Mouse (Mus musculus) lung, postnatal 0 days (tissue): Measurements from ENCODE around the gene Gm45021. TPM values are rescaled to one million over a fixed set of nuclear protein-coding genes. Genes with fewer than 3 reads are reported as not detected.

Experiments
- ATAC-seq: fragments of 200-750 bp; cut with Nextera tagmentation; 2 replicates; pipeline ENCODE4 v1.8.0; 2017; ENCODE audit warnings: moderate library complexity
- DNase-seq: peaks from one replicate; pipeline ENCODE4 v3.0.0-alpha.2; 2016; ENCODE audit warnings: low spot score
- H3K27ac ChIP-seq: fragments of 300-500 bp; sonication (generic); 2 replicates; pipeline ENCODE4 v1.5.1; 2014; ENCODE audit warnings: antibody characterized with exemption, mild to moderate bottlenecking, low read length, mixed read lengths
- H3K27me3 ChIP-seq: fragments of 300-500 bp; sonication (generic); replicated peaks from 2 replicates; pipeline ENCODE4 v1.6.1; 2014; ENCODE audit warnings: low read length, mixed read lengths; ENCODE audit not compliant: insufficient read depth
- H3K36me3 ChIP-seq: fragments of 300-500 bp; sonication (generic); 2 replicates; pipeline ENCODE4 v1.6.1; 2014; ENCODE audit warnings: low read length, mixed read lengths; ENCODE audit not compliant: insufficient read depth
- H3K4me1 ChIP-seq: fragments of 300-500 bp; sonication (generic); 2 replicates; pipeline ENCODE4 v1.6.1; 2014; ENCODE audit warnings: antibody characterized with exemption, low read depth, low read length, mixed read lengths; ENCODE audit not compliant: insufficient read depth
- H3K4me2 ChIP-seq: fragments of 300-500 bp; sonication (generic); replicated peaks from 2 replicates; pipeline ENCODE4 v1.6.1; 2014; ENCODE audit warnings: low read depth, mild to moderate bottlenecking, low read length, moderate library complexity, mixed read lengths
- H3K4me3 ChIP-seq: fragments of 300-500 bp; sonication (generic); 2 replicates; pipeline ENCODE4 v1.5.1; 2014; ENCODE audit warnings: low read depth, low read length
- H3K9ac ChIP-seq: fragments of 300-500 bp; sonication (generic); replicated peaks from 2 replicates; pipeline ENCODE4 v1.6.1; 2014; ENCODE audit warnings: low read depth, mild to moderate bottlenecking
- H3K9me3 ChIP-seq: fragments of 300-500 bp; sonication (generic); 2 replicates; pipeline ENCODE4 v1.6.1; 2016; ENCODE audit warnings: low read length, mixed read lengths
- CTCF ChIP-seq: IDR thresholded peaks from 2 replicates; pipeline ENCODE4 v1.5.1; 2016; ENCODE audit warnings: antibody characterized with exemption, mild to moderate bottlenecking
- EP300 ChIP-seq: IDR thresholded peaks from 2 replicates; pipeline ENCODE4 v1.6.1; 2016; ENCODE audit warnings: antibody characterized with exemption, mild to moderate bottlenecking, control low read depth
- WGBS: fragments of 180-500 bp; shearing (Covaris S2); extraction: QIAGEN DNeasy Blood & Tissue Kit; methylation state at CpG from one replicate; pipeline ENCODE4 v1.1.7; 2014; 5-methylcytosine and 5-hydroxymethylcytosine counted together
- polyA plus RNA-seq: library from polyadenylated mRNA; unstranded; fragments of >200 nt; fragmentation: Nextera tagmentation; extraction: Ambion mirVana; gene quantifications from 2 replicates; pipeline ENCODE4 v1.2.1, GENCODE M21; 2015

Gm45021 gene
- polyA plus RNA-seq, 1 experiment from 2014 or later: not detected

- peak within 1 kb of the TSS; percentile 32; the same call in 1 of the 2 replicates for H3K9ac ChIP-seq
- H3K4me1 ChIP-seq: no peaks in the 10 kb centered on the region
- peak; percentile 87 for ATAC-seq
- no peaks in the 10 kb centered on the region for H3K9me3 ChIP-seq
- H3K27ac ChIP-seq: 0 out of 2 replicates have a peak within 1 kb of the TSS, but pooled peaks have one; percentile 11
- DNase-seq: peak; percentile 73
- TF ChIP-seq CTCF (peak; percentile 76), EP300 (no peak)
- no peaks in the 10 kb centered on the region for H3K27me3 ChIP-seq
- no peaks in the 10 kb centered on the region for H3K36me3 ChIP-seq
- 15% methylated on average over 3 of the region's 3 CpGs for WGBS
- H3K4me2 ChIP-seq: peak within 1 kb of the TSS; percentile 22; the same call in 1 of the 2 replicates
- peak within 1 kb of the TSS; percentile 8; the same call in 1 of the 2 replicates for H3K4me3 ChIP-seq
Measured at GRCm38 (mm10) chr6:48646995-48647394, 57.6 kb downstream of the Gm45021 start, which contains the start of gene Gimap8. Gimap8 (plus strand) TSS chr6:48647234.

GRCm38 (mm10) chr6:48647611-48648010, 58.2 kb downstream of the Gm45021 start:
- Histone ChIP-seq H3K27ac (0 out of 2 replicates have a peak overlapping the region, but pooled peaks have one; percentile 11), H3K4me1 (no peaks in the 10 kb centered on the region), H3K4me2 (peak overlapping the region; percentile 22; the same call in 1 of the 2 replicates), H3K9ac (no peak overlapping the region), H3K9me3 (no peaks in the 10 kb centered on the region), H3K4me3 (peak overlapping the region; percentile 8; the same call in 1 of the 2 replicates), H3K36me3 (no peaks in the 10 kb centered on the region), H3K27me3 (no peaks in the 10 kb centered on the region)
- DNase-seq (peak; percentile 15), ATAC-seq (peak; percentile 48)
- no peak for TF ChIP-seq CTCF
- no peak for TF ChIP-seq EP300
- 65% methylated on average over 2 of the region's 2 CpGs for WGBS

GRCm38 (mm10) chr6:48648779-48649178, 59.4 kb downstream of the Gm45021 start:
- Histone ChIP-seq H3K27me3 (no peaks in the 10 kb centered on the region), H3K9me3 (no peaks in the 10 kb centered on the region), H3K27ac (no peak overlapping the region), H3K4me1 (no peaks in the 10 kb centered on the region), H3K4me3 (no peak overlapping the region), H3K4me2 (no peak overlapping the region), H3K36me3 (no peaks in the 10 kb centered on the region), H3K9ac (no peak overlapping the region)
- DNase-seq (no peak), ATAC-seq (no peak)
- TF ChIP-seq CTCF (no peak), EP300 (no peak)
- WGBS: 88% methylated on average over 4 of the region's 4 CpGs

GRCm38 (mm10) chr6:48650041-48650440, 60.6 kb downstream of the Gm45021 start:
- Histone ChIP-seq H3K4me1 (no peaks in the 10 kb centered on the region), H3K36me3 (no peaks in the 10 kb centered on the region), H3K27me3 (no peaks in the 10 kb centered on the region), H3K9me3 (no peaks in the 10 kb centered on the region), H3K27ac (no peak overlapping the region), H3K4me2 (no peak overlapping the region), H3K4me3 (no peak overlapping the region), H3K9ac (no peak overlapping the region)
- TF ChIP-seq CTCF: no peak
- no peak for TF ChIP-seq EP300
- 86% methylated on average over 9 of the region's 9 CpGs for WGBS
- ATAC-seq (no peak), DNase-seq (no peak)

GRCm38 (mm10) chr6:48658721-48659120, 69.3 kb downstream of the Gm45021 start:
- Histone ChIP-seq H3K9me3 (no peaks in the 10 kb centered on the region), H3K9ac (no peak overlapping the region), H3K4me2 (no peak overlapping the region), H3K27me3 (no peaks in the 10 kb centered on the region), H3K27ac (no peak overlapping the region), H3K36me3 (no peaks in the 10 kb centered on the region), H3K4me3 (no peak overlapping the region), H3K4me1 (no peaks in the 10 kb centered on the region)
- TF ChIP-seq EP300 (no peak), CTCF (no peak)
- ATAC-seq (no peak), DNase-seq (no peak)
- WGBS: 54% methylated on average over 5 of the region's 5 CpGs

Other genes with a start within 250 kb of the Gm45021 start
- 7.6 and 8.4 TPM in 2 replicates for gene Krba1, start 194.0 kb upstream of the Gm45021 start, polyA plus RNA-seq
- 31.5 and 34.6 TPM in 2 replicates for gene Zfp467, start 143.8 kb upstream of the Gm45021 start, polyA plus RNA-seq
- 0.31 and 0.64 TPM in 2 replicates for gene Sspo, start 141.4 kb upstream of the Gm45021 start, polyA plus RNA-seq
- 8.4 and 9.1 TPM in 2 replicates for gene Atp6v0e2, start 52.0 kb upstream of the Gm45021 start, polyA plus RNA-seq
- 4.2 and 4.7 TPM in 2 replicates for gene Lrrc61, start 34.8 kb upstream of the Gm45021 start, polyA plus RNA-seq
- 301 and 319 TPM in 2 replicates for gene Rarres2, start 16.8 kb upstream of the Gm45021 start, polyA plus RNA-seq
- gene Repin1, start 4.3 kb downstream of the Gm45021 start, polyA plus RNA-seq: 15.2 and 15.5 TPM in 2 replicates
- not detected in 2 replicates for gene Gm44965, start 4.3 kb downstream of the Gm45021 start, polyA plus RNA-seq
- gene Zfp775, start 12.5 kb downstream of the Gm45021 start, polyA plus RNA-seq: 5.3 and 6.2 TPM in 2 replicates
- 0.30 and 0.49 TPM in 2 replicates for gene AI854703, start 37.2 kb downstream of the Gm45021 start, polyA plus RNA-seq
- 8.6 and 10.8 TPM in 2 replicates for gene Gimap8, start 57.6 kb downstream of the Gm45021 start, polyA plus RNA-seq
- 14.2 and 15.1 TPM in 2 replicates for gene Gimap9, start 86.5 kb downstream of the Gm45021 start, polyA plus RNA-seq
- 129 and 151 TPM in 2 replicates for gene Gimap4, start 94.9 kb downstream of the Gm45021 start, polyA plus RNA-seq
- 75.4 and 91.2 TPM in 2 replicates for gene Gimap6, start 118.6 kb downstream of the Gm45021 start, polyA plus RNA-seq
- gene Gm28053, start 129.0 kb downstream of the Gm45021 start, polyA plus RNA-seq: 2.2 and 6.0 TPM in 2 replicates
- 0.14 and 0.21 TPM in 2 replicates for gene Gimap7, start 129.0 kb downstream of the Gm45021 start, polyA plus RNA-seq
- 61.8 and 74.6 TPM in 2 replicates for gene Gimap1, start 149.4 kb downstream of the Gm45021 start, polyA plus RNA-seq
- 36.5 and 49.8 TPM in 2 replicates for gene Gimap5, start 156.6 kb downstream of the Gm45021 start, polyA plus RNA-seq
- gene Gimap3, start 181.2 kb downstream of the Gm45021 start, polyA plus RNA-seq: 0.31 and 0.61 TPM in 2 replicates